Mouse (Mus musculus): ENCODE data around the gene Rpl13a.

GRCm38 (mm10) chr7:45097479-45097878 is 31.1 kb downstream of the Rpl13a start:
- TF ChIP-seq POLR2A (IDR thresholded peaks at IDR 0.05; ENCODE audit: insufficient read depth, low read depth, low read length): no peak
- no peak for TF ChIP-seq CTCF (IDR thresholded peaks at IDR 0.05; ENCODE audit: insufficient read depth, low read depth, low read length)

Data from olfactory bulb, adult 2 months (tissue).